Mouse (Mus musculus) left cerebral cortex, adult 9 months (tissue): ENCODE results near the gene Slc12a9.

Experiments
- DNase-seq, 2 experiments: peaks; one replicate each; pipeline ENCODE4 v3.0.0; 2022; ENCODE audit warnings: low spot score in 2 of 2

Gene Slc12a9

DNA sequence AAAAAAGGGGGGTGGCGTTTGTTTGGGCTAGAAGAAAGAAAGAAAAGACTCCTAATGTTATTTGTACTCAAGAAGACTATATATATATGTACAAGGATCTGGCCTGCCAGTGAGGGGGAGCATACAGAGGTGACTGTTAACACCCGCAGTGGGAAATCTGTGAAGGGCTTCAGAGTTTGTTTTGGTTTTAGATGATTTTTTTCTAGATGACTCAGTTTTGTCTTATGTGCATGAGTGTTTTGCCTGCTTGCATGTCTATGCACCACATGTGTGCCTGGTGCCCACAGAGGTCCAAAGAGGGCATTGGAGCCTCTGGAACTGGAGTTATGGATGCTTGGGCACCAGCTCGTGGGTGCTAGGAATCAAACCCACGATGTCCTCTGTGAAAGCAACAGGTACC is 13.6 kb upstream of the Slc12a9 start:
- DNase-seq: no peak

GRCm38 (mm10) chr5:137346388-137346787 is 13.0 kb upstream of the Slc12a9 start:
- DNase-seq: no peak

DNA sequence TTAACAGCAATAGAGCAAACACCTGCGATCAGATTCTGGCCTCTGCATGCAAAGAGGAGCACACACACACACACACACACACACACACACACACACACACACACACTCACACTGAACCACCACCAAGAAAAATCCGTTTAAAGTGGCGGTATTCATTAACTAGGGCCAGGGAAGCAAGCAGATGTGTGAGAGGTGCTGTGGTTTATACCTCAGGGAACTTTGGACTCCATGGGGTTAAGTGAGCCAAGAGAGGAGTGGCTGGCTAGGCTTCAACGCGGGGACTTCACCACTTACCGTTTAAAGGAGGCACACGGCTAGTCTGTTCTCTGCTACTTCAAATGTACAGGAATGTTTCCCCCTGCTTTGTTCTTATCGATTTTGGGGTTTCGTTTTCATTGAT is 12.4 kb upstream of the Slc12a9 start:
- no peak for DNase-seq

GRCm38 (mm10) chr5:137343869-137344268 is 10.5 kb upstream of the Slc12a9 start:
- DNase-seq: no peak

DNA sequence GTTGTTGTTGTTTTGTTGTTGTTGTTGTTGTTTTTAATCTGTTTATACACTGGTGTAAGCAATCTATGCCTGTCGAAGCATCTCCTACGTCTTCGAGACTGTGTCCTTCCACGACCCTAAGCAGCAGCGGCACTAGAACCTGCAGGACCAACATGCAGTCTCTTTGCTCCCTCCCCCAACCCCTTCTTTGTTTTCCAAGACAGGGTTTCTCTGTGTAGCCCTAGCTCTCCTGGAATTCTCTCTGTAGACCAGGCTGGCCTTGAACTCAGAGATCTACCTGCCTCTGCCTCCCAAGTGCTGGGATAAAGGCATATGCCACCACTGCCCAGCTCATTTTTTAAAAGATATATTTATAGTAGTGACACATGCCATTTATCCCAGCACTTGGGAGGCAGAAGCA is 10.0 kb upstream of the Slc12a9 start:
- DNase-seq: no peak

- DNase-seq: no peak
Measured at GRCm38 (mm10) chr5:137342407-137343012, 9.1 kb upstream of the Slc12a9 start.

DNA sequence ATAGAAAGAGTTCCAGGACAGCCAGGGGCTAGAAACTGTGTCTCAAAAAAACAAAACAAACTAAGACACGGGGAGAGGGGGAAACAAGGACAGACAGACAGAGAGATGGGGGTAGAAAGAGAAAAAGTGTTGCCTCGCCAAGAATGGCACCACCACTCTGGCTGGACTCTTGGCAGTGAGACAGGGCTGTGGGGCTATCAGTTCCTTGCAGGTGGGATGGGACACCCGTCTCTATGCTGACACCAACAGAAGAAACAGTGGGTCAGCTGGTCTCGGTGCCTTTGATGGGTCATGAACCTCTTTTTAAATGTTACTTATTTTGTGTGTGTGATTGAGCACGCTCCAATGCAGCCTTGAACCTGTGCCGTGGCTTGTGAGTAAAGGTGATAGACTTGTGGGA is 6.8 kb upstream of the Slc12a9 start:
- no peak for DNase-seq

GRCm38 (mm10) chr5:137339290-137339979 is 6.0 kb upstream of the Slc12a9 start:
- peak in 1 of 2 experiments; percentile 15 for DNase-seq

DNA sequence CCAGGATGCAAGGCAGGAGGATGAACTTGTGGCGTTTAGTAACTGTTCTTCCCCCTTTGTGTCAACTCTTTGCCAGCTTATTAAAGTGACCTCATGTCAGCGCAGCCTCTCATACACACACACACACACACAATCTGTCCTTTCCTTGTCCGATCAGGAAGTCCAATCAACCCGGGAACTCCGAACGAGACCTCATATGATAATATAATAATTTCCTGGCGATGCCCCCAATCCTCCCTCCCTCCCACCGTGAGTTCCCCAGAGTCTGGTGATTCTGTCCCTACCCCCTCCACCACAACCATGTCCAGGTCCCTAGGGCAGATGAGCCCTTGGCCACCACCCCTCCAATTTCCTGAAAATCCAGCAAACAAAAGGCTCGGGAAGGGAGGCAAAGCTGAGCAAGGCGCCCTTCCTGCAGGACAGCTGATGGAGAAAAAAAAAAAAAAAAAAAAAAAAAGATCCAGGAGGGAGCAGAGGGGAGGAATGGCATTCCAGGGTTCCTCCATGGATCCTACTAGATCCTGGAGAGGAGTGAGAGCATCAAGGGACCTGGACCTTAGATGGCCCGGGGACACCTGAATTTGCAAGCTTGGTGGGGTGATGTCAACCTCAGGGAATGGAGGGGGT is 5.4 kb upstream of the Slc12a9 start:
- no peak for DNase-seq

DNA sequence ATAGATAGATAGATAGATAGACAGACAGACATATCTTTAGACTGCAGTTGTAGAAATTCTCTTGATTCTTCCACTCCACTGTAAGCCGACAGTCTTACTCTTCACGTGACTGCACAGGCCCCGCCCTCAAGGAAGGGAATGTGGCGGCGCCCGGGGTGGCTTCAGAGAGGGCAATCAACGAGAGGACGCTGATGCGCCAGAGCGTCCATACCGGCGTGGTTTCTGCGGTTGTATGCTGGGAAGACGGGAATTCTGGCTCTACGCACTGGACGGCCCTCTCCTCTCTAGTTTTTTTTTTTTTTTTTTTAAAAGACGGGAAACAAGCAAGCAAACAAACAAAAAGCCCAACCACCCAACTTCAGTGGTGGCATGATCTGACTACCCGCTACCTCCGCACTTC is 4.9 kb upstream of the Slc12a9 start:
- DNase-seq: peak; percentile 70 to 93

DNA sequence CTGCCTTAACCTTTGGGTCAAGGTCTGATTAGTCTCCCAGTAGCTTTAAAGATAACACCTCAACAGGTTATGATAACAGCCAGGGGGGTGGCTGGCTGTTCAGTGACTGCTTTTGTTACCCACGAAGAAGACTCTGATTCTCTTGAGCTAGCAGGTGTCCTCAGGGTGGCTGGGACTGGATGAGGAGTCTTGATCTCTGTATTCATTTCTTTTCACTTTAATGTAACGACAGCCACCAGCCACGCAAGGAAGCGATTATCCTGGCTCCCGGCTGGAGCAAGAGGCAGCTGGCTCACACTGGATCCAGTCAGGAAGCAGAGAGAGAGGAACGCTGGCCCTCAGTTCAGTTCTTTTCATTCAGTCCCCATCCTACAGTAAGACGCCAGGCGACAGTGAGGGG is 3.8 kb upstream of the Slc12a9 start:
- DNase-seq: no peak

GRCm38 (mm10) chr5:137335066-137335465 is 1.7 kb upstream of the Slc12a9 start:
- DNase-seq: no peak

DNA sequence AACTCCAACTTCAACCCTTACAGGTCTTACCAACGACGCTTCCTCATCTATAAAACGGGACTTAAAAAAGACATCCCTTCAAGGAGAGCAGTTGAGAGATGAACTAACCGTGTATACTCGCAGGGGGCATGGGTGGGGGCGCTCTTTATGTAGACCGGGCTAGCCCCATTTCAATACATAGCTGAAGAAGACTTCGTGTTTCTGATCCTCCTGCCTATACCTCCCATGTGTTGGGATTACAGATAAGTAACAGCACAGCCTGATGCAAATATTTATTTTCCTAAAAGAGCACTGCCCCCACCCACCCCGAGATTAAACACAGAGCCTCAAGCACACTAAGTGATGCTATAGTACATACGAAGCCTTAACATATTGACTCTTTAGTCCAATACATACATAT is 920 bp upstream of the Slc12a9 start:
- DNase-seq: no peak

DNA sequence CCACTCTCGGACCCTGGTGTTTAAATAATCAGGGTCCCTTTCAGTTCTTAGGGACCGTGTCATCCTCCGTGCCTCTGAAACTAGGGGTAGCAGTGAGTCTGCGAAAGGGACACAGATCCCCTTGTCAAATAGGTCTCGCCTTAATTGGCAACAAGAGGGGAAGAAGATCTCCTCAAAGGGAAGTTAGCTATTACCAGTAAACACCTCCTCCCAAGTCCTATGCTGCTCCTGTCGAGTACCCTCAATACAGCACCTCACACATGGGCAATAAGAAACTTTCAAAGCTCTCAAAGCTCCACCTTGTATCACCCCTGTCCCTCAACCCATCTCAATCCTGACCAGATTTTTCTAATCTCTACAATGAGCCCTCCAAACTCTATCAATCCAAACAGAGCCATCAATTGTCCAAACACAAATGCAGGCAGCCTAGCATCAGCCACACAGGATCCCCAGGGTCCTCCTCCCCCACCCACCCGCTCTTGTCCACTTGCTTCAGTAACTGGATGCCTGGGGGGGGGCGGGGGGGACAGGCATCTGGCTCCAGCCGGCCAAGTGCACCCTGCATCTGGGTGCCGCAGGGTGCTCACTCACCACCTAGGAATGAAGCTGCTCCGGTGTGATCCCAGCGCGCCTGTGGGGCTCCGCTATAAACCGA is 413 bp downstream of the Slc12a9 start:
- no peak for DNase-seq

DNA sequence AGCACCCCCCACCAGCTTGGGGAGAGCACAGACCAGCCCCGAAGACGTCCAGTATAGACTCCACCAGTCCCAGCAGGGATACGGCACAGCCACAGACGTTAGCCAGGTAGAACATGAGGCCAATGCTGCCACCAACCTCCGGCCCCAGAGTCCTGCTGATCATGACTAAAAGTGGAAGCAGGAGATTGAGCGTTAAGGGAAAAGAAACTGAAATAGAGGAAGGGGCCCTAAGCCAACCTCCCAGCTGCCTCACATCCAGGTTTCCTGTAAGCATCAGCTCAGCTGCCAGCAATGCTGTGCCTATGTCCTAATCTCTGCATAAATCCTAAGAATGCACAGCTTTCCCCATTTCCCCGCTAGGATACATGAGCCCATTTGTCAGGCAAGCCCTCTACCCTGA is 2.5 kb downstream of the Slc12a9 start:
- DNase-seq: no peak

DNA sequence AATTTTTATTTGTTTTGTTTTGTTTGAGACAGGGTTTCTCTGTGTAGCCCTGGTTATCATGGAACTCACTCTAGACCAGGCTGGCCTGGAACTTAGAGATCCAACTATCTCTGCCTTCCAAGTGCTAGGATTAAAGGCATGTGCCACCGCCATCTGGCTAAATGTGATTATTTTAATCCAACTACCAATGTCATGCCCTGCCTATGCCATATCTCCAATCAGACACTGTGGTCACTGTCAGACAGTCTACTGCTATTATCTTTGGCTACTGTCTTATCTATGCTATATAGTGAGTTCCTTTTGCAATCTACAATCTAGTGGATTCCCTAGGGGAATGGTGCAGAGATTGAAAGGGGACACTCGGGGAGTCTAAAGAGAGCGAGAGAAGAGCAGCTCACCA is 12.4 kb downstream of the Slc12a9 start:
- DNase-seq: no peak

DNA sequence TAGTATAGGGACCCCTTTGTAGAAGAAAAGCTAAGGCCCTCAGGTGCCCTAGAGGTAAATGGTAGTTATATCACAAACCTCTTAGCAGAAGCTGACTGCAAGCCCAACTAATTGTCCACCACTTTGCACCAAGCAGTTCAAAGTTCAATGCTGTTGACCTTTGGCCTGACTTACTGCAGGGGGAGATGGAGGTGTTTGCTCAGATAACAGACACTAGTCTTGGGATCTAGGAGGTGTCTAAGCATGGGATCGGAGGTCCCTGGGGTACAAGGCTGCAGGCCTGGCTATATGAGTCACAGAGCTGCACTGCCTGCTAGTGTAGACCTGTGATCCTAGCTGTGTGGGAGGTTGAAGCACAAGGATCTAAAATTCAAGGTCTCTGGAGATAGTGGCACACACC is 14.8 kb downstream of the Slc12a9 start:
- no peak for DNase-seq

DNA sequence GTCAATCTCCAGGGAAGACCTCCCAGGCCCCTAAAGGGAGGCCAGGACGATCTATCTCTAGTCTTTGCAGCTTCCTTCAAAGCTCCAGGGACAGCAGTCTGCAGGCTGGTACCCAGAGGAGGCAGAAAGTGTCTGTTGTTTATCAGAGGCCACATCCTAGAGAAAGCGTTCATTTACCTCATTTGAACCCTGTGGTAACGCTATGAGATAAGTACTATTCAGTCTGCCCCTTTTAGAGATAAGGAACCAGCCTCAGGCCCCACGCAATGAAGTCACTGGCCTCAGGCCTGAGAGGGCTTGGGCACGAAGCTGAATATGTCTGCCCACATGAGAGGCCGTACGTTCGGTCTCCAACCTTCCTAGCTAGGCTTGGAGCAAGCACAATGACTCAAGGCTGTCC is 16.0 kb downstream of the Slc12a9 start:
- no peak for DNase-seq

- DNase-seq: no peak
Measured at GRCm38 (mm10) chr5:137315084-137315903, 18.1 kb downstream of the Slc12a9 start.

GRCm38 (mm10) chr5:137314193-137315083 is 19.0 kb downstream of the Slc12a9 start, which contains the start of gene Trip6:
Gene Trip6, minus strand, starts transcription at chr5:137314404.
- DNase-seq: peak in 1 of 2 experiments; percentile 69
